Mouse (Mus musculus) heart, adult 8-10 months (tissue): ENCODE measurements around the gene Zkscan6. TPM values are rescaled to one million over a fixed set of nuclear protein-coding genes. Genes with fewer than 3 reads are reported as not detected.

Experiments
- DNase-seq: peaks from one replicate; pipeline ENCODE4 v3.0.0; 2022; ENCODE audit warnings: low spot score
- total RNA-seq, 4 experiments: library from RNA; stranded (reverse); gene quantifications; 2 replicates each; pipeline ENCODE4 v1.2.4; 2022

The Zkscan6 gene
- total RNA-seq, 4 experiments from 2014 or later = 3.4 to 5.7 (median 4.7) TPM

GRCm38 (mm10) chr11:65812088-65812487 lies 5.1 kb downstream of the Zkscan6 start:
- no peak for DNase-seq

GRCm38 (mm10) chr11:65814381-65814780 lies 7.4 kb downstream of the Zkscan6 start:
- no peak for DNase-seq

GRCm38 (mm10) chr11:65816237-65816636 lies 9.3 kb downstream of the Zkscan6 start:
- no peak for DNase-seq

GRCm38 (mm10) chr11:65818193-65818592 lies 11.2 kb downstream of the Zkscan6 start:
- no peak for DNase-seq

GRCm38 (mm10) chr11:65820280-65820679 lies 13.3 kb downstream of the Zkscan6 start:
- no peak for DNase-seq

- DNase-seq = peak; percentile 49
These were observed 13.9 kb downstream of the Zkscan6 start for GRCm38 (mm10) chr11:65820877-65821276.

GRCm38 (mm10) chr11:65824556-65824955 lies 17.6 kb downstream of the Zkscan6 start:
- no peak for DNase-seq

GRCm38 (mm10) chr11:65838999-65839398 lies 32.0 kb downstream of the Zkscan6 start:
- DNase-seq = peak; percentile 11

- DNase-seq = no peak
These were observed 39.5 kb downstream of the Zkscan6 start for GRCm38 (mm10) chr11:65846446-65846845.

GRCm38 (mm10) chr11:65852066-65852465 lies 45.1 kb downstream of the Zkscan6 start:
- DNase-seq = no peak

GRCm38 (mm10) chr11:65861476-65861875 lies 54.5 kb downstream of the Zkscan6 start:
- no peak for DNase-seq

- DNase-seq = no peak
These were observed 70.3 kb downstream of the Zkscan6 start for GRCm38 (mm10) chr11:65877146-65877775.

Other genes starting within 250 kb of the Zkscan6 start
- gene Map2k4, start 18.9 kb upstream of the Zkscan6 start, total RNA-seq = 10 to 100 TPM; 41.7 to 47.0 (median 44.6) TPM